Comparison of ENCODE assay signal across 11 mouse cellular contexts in the genomic region with DNA sequence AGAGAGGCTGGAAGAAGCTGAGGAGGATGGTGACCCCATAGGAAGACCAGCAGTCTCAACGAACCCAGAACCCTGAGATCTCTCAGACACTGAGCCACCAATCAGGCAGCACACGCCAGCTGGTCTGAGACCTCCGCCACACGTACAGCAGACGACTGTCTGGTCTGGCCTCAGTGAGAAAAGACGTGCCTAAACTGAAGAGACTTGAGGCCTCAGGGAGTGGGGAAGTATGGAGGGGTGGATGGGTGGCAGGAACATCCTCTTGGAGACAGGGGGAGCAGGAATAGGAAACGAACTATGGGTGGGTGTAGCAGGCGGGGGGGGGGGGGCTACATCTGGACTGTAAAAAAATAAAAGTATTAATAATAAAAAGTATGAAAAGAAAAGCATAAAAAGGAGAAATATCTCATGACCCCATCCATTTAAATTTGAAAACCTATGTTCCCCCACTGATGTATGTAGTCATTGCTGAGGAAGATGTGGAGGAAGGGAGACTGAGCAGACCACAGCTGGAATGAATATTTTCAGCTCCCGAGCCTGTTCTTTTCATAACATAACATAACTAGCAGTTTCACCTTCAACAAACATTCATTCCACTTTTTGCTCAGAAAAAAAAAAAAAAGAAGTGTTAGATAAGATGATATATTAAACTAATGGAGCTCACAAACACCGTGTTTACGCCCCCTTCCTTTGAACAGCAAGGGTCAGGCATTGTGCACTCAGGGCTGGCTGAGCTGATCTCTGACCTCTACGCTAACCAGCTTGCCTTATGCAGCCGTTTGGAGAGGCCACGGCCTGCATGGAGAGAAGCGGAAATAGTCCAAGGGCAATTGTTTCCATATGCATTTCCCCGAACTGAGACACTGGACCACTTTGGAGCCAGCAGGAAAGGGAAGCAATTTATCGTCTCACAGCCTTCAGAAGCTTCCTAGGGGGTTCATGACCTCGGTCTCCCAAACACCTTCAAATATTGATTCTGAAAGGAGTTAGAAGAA.
A peak's percentile ranks its signal among the peaks of the same experiment; 100 is the strongest.
DNase-seq lines count a peak whose midpoint lies in the region; ATAC-seq and TF ChIP-seq lines count a peak whose summit lies in the region.
"Had no signal": no experiment of that assay in that cellular context is flagged by ENCODE, and none has a peak within 500 bp of the region (broad histone marks: within the 10 kb centered on the region; RNA-seq: fewer than 3 reads in every experiment).

No protein-coding gene starts in this region.

- WGBS in forebrain, embryonic 10.5 days = 54% methylated on average over 18 of the region's 18 CpGs
- 61% methylated on average over 18 of the region's 18 CpGs for WGBS in forebrain, embryonic 13.5 days
- WGBS in kidney, embryonic 14.5 days = 41% methylated on average over 18 of the region's 18 CpGs
- 35% methylated on average over 18 of the region's 18 CpGs for WGBS in liver, embryonic 16.5 days (ENCODE audit: insufficient replicate concordance)

- peaks cover 9% of the 10 kb centered on the region; the same call in 1 of the 2 replicates for H3K4me1 ChIP-seq in forebrain, embryonic 10.5 days
- H3K4me1 ChIP-seq in forebrain, embryonic 13.5 days = no peaks in the 10 kb centered on the region
- no peaks in the 10 kb centered on the region for H3K4me1 ChIP-seq in kidney, embryonic 14.5 days (ENCODE audit: control insufficient read depth, insufficient read depth, low read length)
- no peaks in the 10 kb centered on the region for H3K4me1 ChIP-seq in liver, embryonic 16.5 days (ENCODE audit: control insufficient read depth, low read depth, low read length)
- H3K4me1 ChIP-seq: neural tube, embryonic 13.5 days had no signal

- H3K27ac ChIP-seq in forebrain, embryonic 10.5 days = peak overlapping the region; percentile 51; the same call in 1 of the 2 replicates
- H3K27ac ChIP-seq in forebrain, embryonic 13.5 days = no peak overlapping the region
- H3K27ac ChIP-seq in kidney, embryonic 14.5 days (ENCODE audit: low read depth, low read length) = no peak overlapping the region
- H3K27ac ChIP-seq in liver, embryonic 16.5 days (ENCODE audit: low read length) = no peak overlapping the region
- H3K27ac ChIP-seq: neural tube, embryonic 13.5 days had no signal

- no peak for TF ChIP-seq POLR2A in brain, embryonic 14.5 days (IDR thresholded peaks at IDR 0.05; ENCODE audit: borderline replicate concordance, extremely low read depth, insufficient read depth, insufficient read length, poor library complexity, severe bottlenecking)

- no peaks in the 10 kb centered on the region for H3K9me3 ChIP-seq in forebrain, embryonic 10.5 days
- no peaks in the 10 kb centered on the region for H3K9me3 ChIP-seq in forebrain, embryonic 13.5 days (replicated peaks)
- no peaks in the 10 kb centered on the region for H3K9me3 ChIP-seq in kidney, embryonic 14.5 days (ENCODE audit: control insufficient read depth, low read length)
- H3K9me3 ChIP-seq in liver, embryonic 16.5 days (replicated peaks; ENCODE audit: control insufficient read depth, low read length) = no peaks in the 10 kb centered on the region
- H3K9me3 ChIP-seq: neural tube, embryonic 13.5 days had no signal

- no peak overlapping the region for H3K9ac ChIP-seq in forebrain, embryonic 13.5 days
- H3K9ac ChIP-seq in kidney, embryonic 14.5 days (ENCODE audit: low read depth, low read length) = no peak overlapping the region
- no peak overlapping the region for H3K9ac ChIP-seq in liver, embryonic 16.5 days (ENCODE audit: low read depth, low read length)
- H3K9ac ChIP-seq: forebrain, postnatal 0 days; neural tube, embryonic 13.5 days had no signal

- no peak for TF ChIP-seq CTCF in brain, embryonic 14.5 days (IDR thresholded peaks at IDR 0.05; ENCODE audit: borderline replicate concordance, extremely low read depth, insufficient read depth, insufficient read length)

- peak; percentile 27 for DNase-seq in forebrain, embryonic 10.5 days (ENCODE audit: extremely low spot score, low spot score)
- DNase-seq in brain, embryonic 14.5 days (ENCODE audit: low read depth) = peak; percentile 22
- no peak for DNase-seq in gastrocnemius, postnatal 25 days
- DNase-seq in left cerebral cortex, adult 11 months (ENCODE audit: low spot score) = no peak
- DNase-seq in heart, postnatal 4 days = no peak
- DNase-seq: forebrain, postnatal 0 days had no signal

- ATAC-seq in forebrain, embryonic 13.5 days = no peak
- ATAC-seq in kidney, embryonic 14.5 days (ENCODE audit: low FRiP score, low TSS enrichment) = peak; percentile 60; the same call in 1 of the 2 replicates
- ATAC-seq in liver, embryonic 16.5 days (ENCODE audit: low read depth) = peak; percentile 48
- ATAC-seq: forebrain, postnatal 0 days; hindbrain, embryonic 16.5 days had no signal

- H3K27me3 ChIP-seq in forebrain, embryonic 10.5 days (ENCODE audit: poor library complexity, severe bottlenecking) = no peaks in the 10 kb centered on the region
- H3K27me3 ChIP-seq in forebrain, embryonic 13.5 days = no peaks in the 10 kb centered on the region
- H3K27me3 ChIP-seq in kidney, embryonic 14.5 days (ENCODE audit: control insufficient read depth, insufficient read depth, low read length) = no peaks in the 10 kb centered on the region
- no peaks in the 10 kb centered on the region for H3K27me3 ChIP-seq in liver, embryonic 16.5 days (ENCODE audit: control insufficient read depth, insufficient read depth, low read depth, low read length)
- H3K27me3 ChIP-seq: neural tube, embryonic 13.5 days had no signal

- no peaks in the 10 kb centered on the region for H3K36me3 ChIP-seq in forebrain, embryonic 10.5 days (replicated peaks)
- H3K36me3 ChIP-seq in forebrain, embryonic 13.5 days (ENCODE audit: poor library complexity, severe bottlenecking) = no peaks in the 10 kb centered on the region
- no peaks in the 10 kb centered on the region for H3K36me3 ChIP-seq in kidney, embryonic 14.5 days (ENCODE audit: control insufficient read depth, insufficient read depth, low read length)
- no peaks in the 10 kb centered on the region for H3K36me3 ChIP-seq in liver, embryonic 16.5 days (ENCODE audit: control insufficient read depth, insufficient read depth)
- H3K36me3 ChIP-seq: neural tube, embryonic 13.5 days had no signal

- no peak overlapping the region for H3K4me3 ChIP-seq in forebrain, embryonic 10.5 days
- no peak overlapping the region for H3K4me3 ChIP-seq in forebrain, embryonic 13.5 days
- no peak overlapping the region for H3K4me3 ChIP-seq in kidney, embryonic 14.5 days (ENCODE audit: low read length)
- no peak overlapping the region for H3K4me3 ChIP-seq in liver, embryonic 16.5 days (ENCODE audit: low read depth, low read length)
- H3K4me3 ChIP-seq: neural tube, embryonic 13.5 days had no signal

- H3K4me2 ChIP-seq in forebrain, embryonic 13.5 days = no peak overlapping the region
- H3K4me2 ChIP-seq in kidney, embryonic 14.5 days (replicated peaks; ENCODE audit: low read depth, low read length) = no peak overlapping the region
- H3K4me2 ChIP-seq in liver, embryonic 16.5 days (ENCODE audit: low read depth, low read length) = no peak overlapping the region
- H3K4me2 ChIP-seq: neural tube, embryonic 13.5 days had no signal

Comparison
In these comparisons a context has a peak if more than half of its experiments do, and no peak if none do; other contexts are left out.
1. DNase-seq: peak in forebrain, embryonic 10.5 days (single experiment) and brain, embryonic 14.5 days (single experiment); none in gastrocnemius, postnatal 25 days (single experiment), left cerebral cortex, adult 11 months (single experiment) and heart, postnatal 4 days (single experiment).